Mouse (Mus musculus): Measurements from ENCODE around the gene Prelid1. TPM values are rescaled to one million over a fixed set of nuclear protein-coding genes. Genes with fewer than 3 reads are reported as not detected.

Prelid1 gene
- total and polyA plus RNA-seq, 2 experiments from 2014 or later, result 210 to 318 TPM

DNA sequence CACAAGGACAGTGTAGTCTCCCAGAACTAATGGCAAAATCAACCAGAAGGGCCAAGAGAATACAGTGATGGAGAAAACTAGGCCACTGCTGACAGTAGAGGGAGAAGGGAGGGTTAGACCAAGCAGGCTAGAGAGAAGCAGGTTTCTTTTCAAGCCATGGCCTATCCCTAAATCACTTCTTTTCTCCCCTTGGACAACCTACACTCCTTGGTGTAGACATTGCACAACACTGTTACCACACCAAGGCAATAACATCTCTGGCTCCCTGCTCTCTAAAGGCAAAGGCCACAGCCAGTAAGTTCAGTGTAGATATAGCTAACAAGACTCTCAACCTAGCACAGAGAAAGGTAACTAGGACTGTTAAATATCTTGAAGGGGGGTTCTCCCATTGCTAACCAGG, 40.8 kb downstream of the Prelid1 start:
- no peak for ATAC-seq (ENCODE audit: low FRiP score)
- TF ChIP-seq CTCF (IDR thresholded peaks at IDR 0.05), result no peak
- H3K9ac ChIP-seq (replicated peaks; ENCODE audit: low read length, poor library complexity, severe bottlenecking), result no peak overlapping the region
- H3K36me3 ChIP-seq (ENCODE audit: insufficient read depth, low read length), result peaks cover 6% of the 10 kb centered on the region; the same call in 1 of the 2 replicates
- no peak overlapping the region for H3K27ac ChIP-seq (ENCODE audit: low read depth, low read length)
- peak overlapping the region; percentile 84 for H3K4me3 ChIP-seq (ENCODE audit: low read depth, low read length)
- no peak for DNase-seq (ENCODE audit: low spot score)
- peak overlapping the region; percentile 87 for H3K4me2 ChIP-seq (ENCODE audit: low read depth, low read length, poor library complexity, severe bottlenecking)
- H3K4me1 ChIP-seq (ENCODE audit: insufficient read depth, low read length), result peaks cover 12% of the 10 kb centered on the region
- H3K9me3 ChIP-seq (ENCODE audit: low read length), result no peaks in the 10 kb centered on the region
- H3K27me3 ChIP-seq (ENCODE audit: insufficient read depth, low read length), result no peaks in the 10 kb centered on the region

GRCm38 (mm10) chr13:55361974-55362452, 41.7 kb downstream of the Prelid1 start:
- TF ChIP-seq CTCF (IDR thresholded peaks at IDR 0.05), result no peak
- Histone ChIP-seq H3K27ac (ENCODE audit: low read depth, low read length) (peak overlapping the region; percentile 90), H3K27me3 (ENCODE audit: insufficient read depth, low read length) (no peaks in the 10 kb centered on the region), H3K4me1 (ENCODE audit: insufficient read depth, low read length) (peaks cover 12% of the 10 kb centered on the region), H3K9me3 (ENCODE audit: low read length) (no peaks in the 10 kb centered on the region), H3K36me3 (ENCODE audit: insufficient read depth, low read length) (peaks cover 6% of the 10 kb centered on the region; the same call in 1 of the 2 replicates), H3K4me2 (ENCODE audit: low read depth, low read length, poor library complexity, severe bottlenecking) (peak overlapping the region; percentile 87), H3K9ac (replicated peaks; ENCODE audit: low read length, poor library complexity, severe bottlenecking) (peak overlapping the region; percentile 90), H3K4me3 (ENCODE audit: low read depth, low read length) (peak overlapping the region; percentile 84)
- peak; percentile 44 for ATAC-seq (ENCODE audit: low FRiP score)
- no peak for DNase-seq (ENCODE audit: low spot score)
- 2% methylated on average over 32 of the region's 32 CpGs for WGBS

DNA sequence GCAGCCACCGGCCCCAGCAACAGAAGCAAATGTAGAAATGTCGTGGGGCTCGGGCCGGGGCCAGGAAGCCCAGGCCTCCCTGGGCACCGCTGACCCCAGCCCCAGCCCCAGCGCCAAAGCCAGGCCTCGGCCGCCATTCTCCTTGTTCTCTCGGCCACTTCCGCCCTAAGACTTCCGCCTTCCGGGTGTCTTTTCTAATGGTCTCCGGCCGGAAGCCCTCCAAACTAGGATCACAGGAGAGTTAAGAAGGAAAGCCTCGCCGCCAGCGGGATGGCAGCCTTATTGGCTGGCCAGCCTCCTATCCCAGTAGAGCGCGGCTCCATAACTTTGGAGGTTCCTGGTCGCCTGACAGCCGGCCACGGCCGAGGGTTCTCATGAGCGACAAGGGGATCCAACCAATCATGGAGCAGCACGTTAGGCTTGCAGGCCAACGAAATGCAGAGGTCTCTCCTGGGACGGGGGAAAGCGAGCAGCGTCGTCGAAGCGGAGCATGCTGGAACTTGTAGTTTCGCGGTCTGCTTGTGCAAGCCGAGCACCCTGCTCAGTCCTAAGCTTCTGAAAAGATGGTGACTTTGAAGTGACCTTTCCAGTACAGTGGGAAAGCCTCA, 42.3 kb downstream of the Prelid1 start, which contains the start of gene Lman2:
TSS of gene Lman2 (minus strand) at position 331 of the 608 bp plus-strand sequence.
- H3K4me3 ChIP-seq (ENCODE audit: low read depth, low read length), result peak within 1 kb of the TSS; percentile 84
- peak; percentile 100 for DNase-seq (ENCODE audit: low spot score)
- peak; percentile 99 for ATAC-seq (ENCODE audit: low FRiP score)
- H3K27me3 ChIP-seq (ENCODE audit: insufficient read depth, low read length), result no peaks in the 10 kb centered on the region
- peak within 1 kb of the TSS; percentile 90 for H3K27ac ChIP-seq (ENCODE audit: low read depth, low read length)
- H3K9ac ChIP-seq (replicated peaks; ENCODE audit: low read length, poor library complexity, severe bottlenecking), result peak within 1 kb of the TSS; percentile 90
- under 1% methylated on average over 35 of the region's 35 CpGs for WGBS
- H3K36me3 ChIP-seq (ENCODE audit: insufficient read depth, low read length), result peaks cover 6% of the 10 kb centered on the region; the same call in 1 of the 2 replicates
- peaks cover 12% of the 10 kb centered on the region for H3K4me1 ChIP-seq (ENCODE audit: insufficient read depth, low read length)
- peak within 1 kb of the TSS; percentile 87 for H3K4me2 ChIP-seq (ENCODE audit: low read depth, low read length, poor library complexity, severe bottlenecking)
- H3K9me3 ChIP-seq (ENCODE audit: low read length), result no peaks in the 10 kb centered on the region
- TF ChIP-seq CTCF (IDR thresholded peaks at IDR 0.05), result no peak

DNA sequence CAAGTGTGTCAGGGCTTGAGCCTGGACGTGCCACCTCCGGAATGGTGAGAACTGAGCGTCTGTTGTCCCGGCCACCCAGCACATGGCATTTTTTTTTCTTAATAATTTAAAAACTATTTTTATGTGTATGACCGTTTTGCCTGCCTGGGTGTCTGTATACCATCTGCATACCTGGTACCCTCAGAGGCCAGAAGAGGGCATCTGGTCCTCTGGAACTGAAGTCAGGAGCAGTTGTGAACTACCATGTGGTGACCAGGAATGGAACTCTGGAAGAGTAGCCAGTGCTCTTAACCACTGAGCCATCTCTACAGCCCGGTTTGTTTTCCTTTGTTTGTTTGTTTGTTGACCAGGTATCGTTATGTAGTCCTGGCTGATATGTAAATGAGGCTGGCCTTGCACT, 48.1 kb downstream of the Prelid1 start:
- 88% methylated on average over 7 of the region's 7 CpGs for WGBS
- no peak overlapping the region for H3K4me3 ChIP-seq (ENCODE audit: low read depth, low read length)
- no peaks in the 10 kb centered on the region for H3K36me3 ChIP-seq (ENCODE audit: insufficient read depth, low read length)
- H3K4me1 ChIP-seq (ENCODE audit: insufficient read depth, low read length), result no peaks in the 10 kb centered on the region
- no peaks in the 10 kb centered on the region for H3K9me3 ChIP-seq (ENCODE audit: low read length)
- H3K9ac ChIP-seq (replicated peaks; ENCODE audit: low read length, poor library complexity, severe bottlenecking), result no peak overlapping the region
- ATAC-seq (ENCODE audit: low FRiP score) (no peak), DNase-seq (ENCODE audit: low spot score) (no peak)
- H3K27ac ChIP-seq (ENCODE audit: low read depth, low read length), result no peak overlapping the region
- peak; percentile 11; the same call in 1 of the 2 replicates for TF ChIP-seq CTCF (IDR thresholded peaks at IDR 0.05)
- H3K4me2 ChIP-seq (ENCODE audit: low read depth, low read length, poor library complexity, severe bottlenecking), result no peak overlapping the region
- H3K27me3 ChIP-seq (ENCODE audit: insufficient read depth, low read length), result 0 out of 2 replicates have a peak, but pooled peaks cover 6% of the 10 kb centered on the region

GRCm38 (mm10) chr13:55369531-55370114, 49.3 kb downstream of the Prelid1 start, which contains the start of gene Rgs14:
TSS of gene Rgs14 (plus strand) at chr13:55369732.
- no peaks in the 10 kb centered on the region for H3K4me1 ChIP-seq (ENCODE audit: insufficient read depth, low read length)
- no peak within 1 kb of the TSS for H3K4me3 ChIP-seq (ENCODE audit: low read depth, low read length)
- H3K9me3 ChIP-seq (ENCODE audit: low read length), result no peaks in the 10 kb centered on the region
- no peak within 1 kb of the TSS for H3K4me2 ChIP-seq (ENCODE audit: low read depth, low read length, poor library complexity, severe bottlenecking)
- no peak within 1 kb of the TSS for H3K27ac ChIP-seq (ENCODE audit: low read depth, low read length)
- 0 out of 2 replicates have a peak, but pooled peaks cover 6% of the 10 kb centered on the region for H3K27me3 ChIP-seq (ENCODE audit: insufficient read depth, low read length)
- TF ChIP-seq CTCF (IDR thresholded peaks at IDR 0.05), result no peak
- no peak for ATAC-seq (ENCODE audit: low FRiP score)
- no peak within 1 kb of the TSS for H3K9ac ChIP-seq (replicated peaks; ENCODE audit: low read length, poor library complexity, severe bottlenecking)
- no peak for DNase-seq (ENCODE audit: low spot score)
- H3K36me3 ChIP-seq (ENCODE audit: insufficient read depth, low read length), result no peaks in the 10 kb centered on the region
- WGBS, result 62% methylated on average over 13 of the region's 13 CpGs

DNA sequence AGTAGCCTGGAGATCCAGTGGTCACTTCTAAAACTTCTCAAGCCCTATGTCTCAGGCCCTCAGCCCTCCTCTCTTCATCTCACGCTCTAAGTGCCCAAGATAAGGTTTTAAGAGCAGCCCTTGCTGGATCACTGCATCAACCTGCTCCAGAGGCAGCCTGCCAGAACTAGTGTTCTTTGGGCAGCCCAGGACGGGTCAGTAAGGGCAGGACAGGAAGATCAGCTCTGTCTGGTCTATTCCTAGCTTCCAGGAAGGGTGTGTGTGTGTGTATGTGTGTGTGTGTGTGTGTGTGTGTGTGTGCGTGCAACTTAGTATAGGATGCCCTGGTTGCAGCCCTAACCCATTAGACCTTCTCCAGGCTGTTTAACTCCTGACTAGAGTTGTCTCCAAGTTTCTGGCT, 49.9 kb downstream of the Prelid1 start:
- no peak for TF ChIP-seq CTCF (IDR thresholded peaks at IDR 0.05)
- H3K9ac ChIP-seq (replicated peaks; ENCODE audit: low read length, poor library complexity, severe bottlenecking), result no peak overlapping the region
- DNase-seq (ENCODE audit: low spot score) (no peak), ATAC-seq (ENCODE audit: low FRiP score) (no peak)
- 0 out of 2 replicates have a peak, but pooled peaks cover 6% of the 10 kb centered on the region for H3K27me3 ChIP-seq (ENCODE audit: insufficient read depth, low read length)
- no peak overlapping the region for H3K4me3 ChIP-seq (ENCODE audit: low read depth, low read length)
- no peaks in the 10 kb centered on the region for H3K4me1 ChIP-seq (ENCODE audit: insufficient read depth, low read length)
- WGBS, result 68% methylated on average over 3 of the region's 3 CpGs
- H3K4me2 ChIP-seq (ENCODE audit: low read depth, low read length, poor library complexity, severe bottlenecking), result no peak overlapping the region
- H3K9me3 ChIP-seq (ENCODE audit: low read length), result no peaks in the 10 kb centered on the region
- no peaks in the 10 kb centered on the region for H3K36me3 ChIP-seq (ENCODE audit: insufficient read depth, low read length)
- H3K27ac ChIP-seq (ENCODE audit: low read depth, low read length), result no peak overlapping the region

Data from midbrain, postnatal 0 days (tissue).